Mouse (Mus musculus) thymus, adult 2 months (tissue): ENCODE measurements around the gene Slc36a3.

Experiments
- CTCF ChIP-seq: fragments of 200-500 bp; IDR thresholded peaks from 2 replicates; pipeline ENCODE4 v1.5.1; 2012; ENCODE audit warnings: mild to moderate bottlenecking, control low read depth, low read length, moderate library complexity, borderline replicate concordance; ENCODE audit not compliant: control insufficient read depth, poor library complexity, insufficient read depth; ENCODE audit errors: extremely low read depth
- POLR2A ChIP-seq: fragments of 200-500 bp; IDR thresholded peaks from 2 replicates; pipeline ENCODE4 v1.6.1; 2012; ENCODE audit warnings: mild to moderate bottlenecking, low read length, control low read depth, moderate library complexity; ENCODE audit not compliant: control insufficient read depth, poor library complexity, insufficient read depth; ENCODE audit errors: extremely low read depth

- TF ChIP-seq POLR2A = no peak
- no peak for TF ChIP-seq CTCF
These were observed 24.8 kb downstream of the Slc36a3 start for GRCm38 (mm10) chr11:55126663-55127062.
